Mouse (Mus musculus) stomach, postnatal 0 days (tissue): ENCODE measurements around the gene Map3k5.

Experiments
- CTCF ChIP-seq: IDR thresholded peaks from 2 replicates; pipeline ENCODE4 v1.5.1; 2016; ENCODE audit warnings: antibody characterized with exemption, low read depth, mild to moderate bottlenecking, moderate library complexity
- EP300 ChIP-seq: optimal IDR thresholded peaks from 2 replicates; pipeline ENCODE3; 2016; ENCODE audit warnings: antibody characterized with exemption

- no peak for TF ChIP-seq CTCF
- no peak for TF ChIP-seq EP300
Observed at GRCm38 (mm10) chr10:19908076-19908475, 26.2 kb upstream of the Map3k5 start.
